Mouse (Mus musculus): Measurements from ENCODE around the gene Fbln5. TPM values are rescaled to one million over a fixed set of nuclear protein-coding genes. Genes with fewer than 3 reads are reported as not detected.

The Fbln5 gene
- polyA plus RNA-seq, 1 experiment from 2014 or later, result 14.5 TPM

Other genes with a start within 250 kb of the Fbln5 start
- 0.11 TPM in 2 replicates for gene Tc2n, start 100.5 kb downstream of the Fbln5 start, polyA plus RNA-seq (2014; fragmentation: Nextera tagmentation; extraction: Ambion mirVana)
- gene Trip11, start 94.2 kb upstream of the Fbln5 start, polyA plus RNA-seq (2014; fragmentation: Nextera tagmentation; extraction: Ambion mirVana), result 11.0 and 13.9 TPM in 2 replicates
- 17.7 and 19.2 TPM in 2 replicates for gene Atxn3, start 139.2 kb upstream of the Fbln5 start, polyA plus RNA-seq (2014; fragmentation: Nextera tagmentation; extraction: Ambion mirVana)
- gene Cpsf2, start 156.9 kb upstream of the Fbln5 start, polyA plus RNA-seq (2014; fragmentation: Nextera tagmentation; extraction: Ambion mirVana), result 45.4 and 49.9 TPM in 2 replicates